Mouse (Mus musculus) embryonic fibroblast, embryonic 13.5 days (primary cell): Measurements from ENCODE around the gene Lrrc45. TPM values are rescaled to one million over a fixed set of nuclear protein-coding genes. Genes with fewer than 3 reads are reported as not detected.

Experiments used
- H3K27ac ChIP-seq: 2 replicates; pipeline ENCODE4 v1.5.1; 2012; ENCODE audit warnings: low read length, control low read depth, inconsistent platforms; ENCODE audit not compliant: insufficient read depth
- H3K4me1 ChIP-seq: 2 replicates; pipeline ENCODE4 v1.6.1; 2011; ENCODE audit warnings: low read length; ENCODE audit not compliant: control insufficient read depth, insufficient read depth
- H3K4me3 ChIP-seq: 2 replicates; pipeline ENCODE4 v1.5.1; 2011; ENCODE audit warnings: mild to moderate bottlenecking, control low read depth, low read length; ENCODE audit not compliant: insufficient read depth
- CTCF ChIP-seq: IDR thresholded peaks from 2 replicates; pipeline ENCODE4 v1.5.1; 2011; ENCODE audit warnings: mild to moderate bottlenecking, control low read depth, low read length, moderate library complexity, borderline replicate concordance; ENCODE audit not compliant: insufficient read depth
- POLR2A ChIP-seq: IDR thresholded peaks from 2 replicates; pipeline ENCODE4 v1.6.1; 2011; ENCODE audit warnings: low read depth, mild to moderate bottlenecking, control low read depth, low read length, moderate library complexity
- polyA plus RNA-seq: library from polyadenylated mRNA; stranded (reverse); fragments of >200 nt; gene quantifications from 2 replicates; pipeline ENCODE4 v1.2.4, GENCODE M21; 2011; ENCODE audit warnings: low read depth; ENCODE audit not compliant: missing spikeins, insufficient read length

Gene Lrrc45
- polyA plus RNA-seq, 1 experiment, result 17.8 TPM

- Histone ChIP-seq H3K27ac (no peak overlapping the region), H3K4me3 (no peak overlapping the region), H3K4me1 (no peaks in the 10 kb centered on the region)
- no peak for TF ChIP-seq CTCF
- TF ChIP-seq POLR2A, result no peak
Observed at GRCm38 (mm10) chr11:120683536-120683935, 30.2 kb upstream of the Lrrc45 start.

GRCm38 (mm10) chr11:120684086-120684485 lies 29.6 kb upstream of the Lrrc45 start:
- H3K4me1 ChIP-seq, result no peaks in the 10 kb centered on the region
- no peak overlapping the region for H3K27ac ChIP-seq
- no peak for TF ChIP-seq CTCF
- TF ChIP-seq POLR2A, result no peak
- no peak overlapping the region for H3K4me3 ChIP-seq

GRCm38 (mm10) chr11:120684660-120685059 lies 29.1 kb upstream of the Lrrc45 start:
- Histone ChIP-seq H3K27ac (no peak overlapping the region), H3K4me3 (no peak overlapping the region), H3K4me1 (no peaks in the 10 kb centered on the region)
- no peak for TF ChIP-seq POLR2A
- no peak for TF ChIP-seq CTCF

GRCm38 (mm10) chr11:120686650-120687272 lies 27.0 kb upstream of the Lrrc45 start:
- TF ChIP-seq CTCF (no peak), POLR2A (no peak)
- no peak overlapping the region for H3K27ac ChIP-seq

GRCm38 (mm10) chr11:120689365-120689764 lies 24.4 kb upstream of the Lrrc45 start:
- no peak overlapping the region for H3K4me3 ChIP-seq
- no peak overlapping the region for H3K27ac ChIP-seq
- TF ChIP-seq CTCF, result no peak
- no peak for TF ChIP-seq POLR2A
- 0 out of 2 replicates have a peak, but pooled peaks cover 2% of the 10 kb centered on the region for H3K4me1 ChIP-seq

More at GRCm38 (mm10) chr11:120686650-120687272, 27.0 kb upstream of the Lrrc45 start:
- Histone ChIP-seq H3K4me3 (no peak overlapping the region), H3K4me1 (no peaks in the 10 kb centered on the region)

GRCm38 (mm10) chr11:120692471-120693011 lies 21.2 kb upstream of the Lrrc45 start:
- no peak overlapping the region for H3K27ac ChIP-seq
- TF ChIP-seq CTCF, result no peak
- TF ChIP-seq POLR2A, result no peak
- H3K4me1 ChIP-seq, result 0 out of 2 replicates have a peak, but pooled peaks cover 2% of the 10 kb centered on the region
- H3K4me3 ChIP-seq, result no peak overlapping the region

GRCm38 (mm10) chr11:120693461-120693860 lies 20.3 kb upstream of the Lrrc45 start:
- Histone ChIP-seq H3K27ac (no peak overlapping the region), H3K4me1 (peaks cover 6% of the 10 kb centered on the region; the same call in 1 of the 2 replicates), H3K4me3 (no peak overlapping the region)
- TF ChIP-seq CTCF (no peak), POLR2A (no peak)

- TF ChIP-seq CTCF (no peak), POLR2A (no peak)
- Histone ChIP-seq H3K4me3 (no peak overlapping the region), H3K4me1 (peaks cover 17% of the 10 kb centered on the region), H3K27ac (no peak overlapping the region)
Observed at GRCm38 (mm10) chr11:120695184-120695583, 18.5 kb upstream of the Lrrc45 start.

GRCm38 (mm10) chr11:120695641-120696040 lies 18.1 kb upstream of the Lrrc45 start:
- TF ChIP-seq POLR2A (no peak), CTCF (no peak)
- Histone ChIP-seq H3K4me1 (peaks cover 17% of the 10 kb centered on the region), H3K27ac (no peak overlapping the region), H3K4me3 (no peak overlapping the region)

GRCm38 (mm10) chr11:120696568-120696967 lies 17.2 kb upstream of the Lrrc45 start:
- no peak for TF ChIP-seq CTCF
- Histone ChIP-seq H3K4me3 (no peak overlapping the region), H3K27ac (no peak overlapping the region), H3K4me1 (peaks cover 17% of the 10 kb centered on the region)
